ENCODE assay signal across 17 mouse cellular contexts in the genomic region with DNA sequence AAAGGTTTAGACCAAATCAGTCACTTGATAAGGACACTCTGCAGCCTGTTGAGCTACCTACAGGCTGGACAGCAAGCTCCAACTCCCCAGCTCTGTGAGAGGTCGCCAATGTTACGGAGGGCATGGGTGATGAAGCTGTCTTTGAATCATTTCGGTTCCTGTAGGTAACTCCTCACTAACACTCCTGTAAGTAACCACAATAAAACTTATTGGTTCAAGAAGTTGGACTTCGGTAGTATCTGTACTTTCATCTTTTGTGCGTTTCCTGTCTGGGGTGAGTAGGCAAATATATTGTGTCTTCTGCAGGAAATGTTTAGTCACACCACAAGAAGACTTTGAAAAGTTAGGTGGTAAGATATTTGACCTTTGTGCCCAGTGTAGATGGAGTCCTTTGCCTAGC.
DNase-seq lines count a peak whose midpoint lies in the region; ATAC-seq and TF ChIP-seq lines count a peak whose summit lies in the region.
"Had no signal": no experiment of that assay in that cellular context is flagged by ENCODE, and none has a peak within 500 bp of the region (broad histone marks: within the 10 kb centered on the region; RNA-seq: fewer than 3 reads in every experiment).

No protein-coding gene starts in this region.

- no peak for TF ChIP-seq EP300 in liver, postnatal 0 days (IDR thresholded peaks at IDR 0.05; ENCODE audit: low read depth)

- no peaks in the 10 kb centered on the region for H3K9me3 ChIP-seq in liver, embryonic 11.5 days (ENCODE audit: control insufficient read depth, low read length)
- H3K9me3 ChIP-seq in liver, postnatal 0 days (ENCODE audit: low read length): no peaks in the 10 kb centered on the region
- no peaks in the 10 kb centered on the region for H3K9me3 ChIP-seq in megakaryocyte, embryonic 14.5 days
- H3K9me3 ChIP-seq: embryonic facial prominence, embryonic 12.5 days; heart, embryonic 12.5 days; hindbrain, embryonic 15.5 days had no signal

- no peak overlapping the region for H3K27ac ChIP-seq in liver, embryonic 11.5 days (ENCODE audit: low read depth, low read length)
- no peak overlapping the region for H3K27ac ChIP-seq in liver, postnatal 0 days (ENCODE audit: low read depth)
- H3K27ac ChIP-seq: embryonic facial prominence, embryonic 12.5 days; hindbrain, embryonic 15.5 days had no signal

- 64% methylated on average over 5 of the region's 5 CpGs for WGBS in liver, embryonic 11.5 days
- WGBS in liver, postnatal 0 days (ENCODE audit: insufficient replicate concordance): 43% methylated on average over 5 of the region's 5 CpGs

- H3K4me3 ChIP-seq in liver, embryonic 11.5 days (ENCODE audit: low read depth, low read length): no peak overlapping the region
- no peak overlapping the region for H3K4me3 ChIP-seq in liver, postnatal 0 days (ENCODE audit: low read depth, low read length)
- H3K4me3 ChIP-seq in megakaryocyte, embryonic 14.5 days (replicated peaks): peak overlapping the region; percentile 81
- H3K4me3 ChIP-seq: embryonic facial prominence, embryonic 12.5 days; heart, embryonic 12.5 days; hindbrain, embryonic 15.5 days had no signal

- no peak overlapping the region for H3K4me2 ChIP-seq in liver, embryonic 11.5 days
- no peak overlapping the region for H3K4me2 ChIP-seq in liver, postnatal 0 days (ENCODE audit: low read depth, low read length)
- H3K4me2 ChIP-seq: embryonic facial prominence, embryonic 12.5 days; heart, embryonic 12.5 days; hindbrain, embryonic 15.5 days had no signal

- H3K9ac ChIP-seq in liver, embryonic 11.5 days (ENCODE audit: low read depth, low read length): no peak overlapping the region
- no peak overlapping the region for H3K9ac ChIP-seq in liver, postnatal 0 days (replicated peaks)
- H3K9ac ChIP-seq: embryonic facial prominence, embryonic 12.5 days; heart, embryonic 12.5 days; hindbrain, embryonic 15.5 days had no signal

- no peak for TF ChIP-seq CTCF in liver, postnatal 0 days (IDR thresholded peaks at IDR 0.05; ENCODE audit: low read depth)

- H3K27me3 ChIP-seq in liver, embryonic 11.5 days (replicated peaks; ENCODE audit: control insufficient read depth, insufficient read depth, low read length): no peaks in the 10 kb centered on the region
- no peaks in the 10 kb centered on the region for H3K27me3 ChIP-seq in liver, postnatal 0 days (ENCODE audit: insufficient read depth, low read length)
- H3K27me3 ChIP-seq in megakaryocyte, embryonic 14.5 days (replicated peaks): no peaks in the 10 kb centered on the region
- H3K27me3 ChIP-seq: embryonic facial prominence, embryonic 12.5 days; heart, embryonic 12.5 days; hindbrain, embryonic 15.5 days had no signal

- 0 out of 2 replicates have a peak, but pooled peaks have one; percentile 10 for ATAC-seq in liver, embryonic 11.5 days (replicated peaks; ENCODE audit: low FRiP score)
- no peak for ATAC-seq in liver, postnatal 0 days
- ATAC-seq in common myeloid progenitor, adult 5-6 weeks (replicated peaks; ENCODE audit: low read depth, poor library complexity, severe bottlenecking): peak; percentile 90
- ATAC-seq: forebrain, embryonic 16.5 days had no signal

- no peaks in the 10 kb centered on the region for H3K36me3 ChIP-seq in liver, embryonic 11.5 days (ENCODE audit: control insufficient read depth, insufficient read depth, low read length)
- no peaks in the 10 kb centered on the region for H3K36me3 ChIP-seq in liver, postnatal 0 days (replicated peaks; ENCODE audit: insufficient read depth, low read length)
- H3K36me3 ChIP-seq in megakaryocyte, embryonic 14.5 days (replicated peaks; ENCODE audit: low read length): no peaks in the 10 kb centered on the region
- H3K36me3 ChIP-seq: embryonic facial prominence, embryonic 12.5 days; heart, embryonic 12.5 days; hindbrain, embryonic 15.5 days had no signal

- no peak for DNase-seq in liver, embryonic 11.5 days (ENCODE audit: low spot score)
- no peak for DNase-seq in liver, postnatal 0 days
- no peak for DNase-seq in yolk sac, embryonic 10.5 days (ENCODE audit: low spot score)
- no peak for DNase-seq in right cerebral cortex, postnatal 10 days (ENCODE audit: low spot score in 2 of 2)
- no peak for DNase-seq in heart, adult 11 months
- DNase-seq: adrenal gland, adult 8-10 months; adrenal gland, postnatal 36 days; cerebellum, adult 11 months; cerebellum, adult 8-10 months; cerebellum, postnatal 14 days; gastrocnemius, postnatal 10 days had no signal

- H3K4me1 ChIP-seq in liver, embryonic 11.5 days (replicated peaks; ENCODE audit: control insufficient read depth, insufficient read depth, low read length): no peaks in the 10 kb centered on the region
- H3K4me1 ChIP-seq in liver, postnatal 0 days (ENCODE audit: insufficient read depth): no peaks in the 10 kb centered on the region
- H3K4me1 ChIP-seq in megakaryocyte, embryonic 14.5 days: peaks cover 16% of the 10 kb centered on the region
- H3K4me1 ChIP-seq: embryonic facial prominence, embryonic 12.5 days; heart, embryonic 12.5 days; hindbrain, embryonic 15.5 days had no signal
